Mouse (Mus musculus): ENCODE measurements around the gene Cycs.

DNA sequence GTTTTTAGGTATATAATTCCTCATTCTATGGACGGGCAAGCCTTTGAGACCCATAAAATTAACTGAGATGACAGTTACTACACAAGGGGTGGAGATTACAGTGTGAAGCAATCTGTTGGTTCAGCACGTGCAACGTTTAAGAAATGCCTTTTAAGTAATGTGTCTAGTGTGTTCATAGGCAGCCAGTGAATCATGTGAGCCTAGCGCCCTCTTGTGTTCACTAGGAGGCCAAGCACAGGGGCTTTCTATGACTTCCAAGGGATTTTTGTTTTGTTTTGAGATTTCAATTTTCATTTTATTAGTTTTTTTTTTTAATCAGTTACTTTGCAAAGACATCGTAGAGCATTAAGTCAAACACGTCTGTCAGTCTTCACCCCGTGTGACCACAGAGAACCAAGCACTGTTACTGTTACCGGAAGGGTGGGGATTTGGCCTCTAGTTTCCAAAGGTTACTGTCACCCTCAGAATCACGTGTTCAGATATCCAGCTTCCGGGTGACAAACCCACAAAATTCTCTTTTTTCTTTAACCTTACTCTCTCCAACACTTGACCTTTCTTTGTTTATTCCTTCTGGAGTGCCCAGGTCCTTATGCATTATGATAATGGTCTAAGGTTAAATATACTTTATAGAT lies 20.8 kb downstream of the Cycs start:
- TF ChIP-seq POLR2A (IDR thresholded peaks at IDR 0.05; ENCODE audit: control insufficient read depth in 1 of 2, insufficient read depth in 1 of 2, low read depth in 1 of 2, low read length in 2 of 2, poor library complexity in 1 of 2), result no peak
- TF ChIP-seq CTCF (IDR thresholded peaks at IDR 0.05 in 2 of 3, conservative IDR thresholded peaks at IDR 0.05 in 1 of 3; ENCODE audit: control insufficient read depth in 1 of 3, insufficient read depth in 1 of 3, low read depth in 2 of 3, low read length in 3 of 3, poor library complexity in 1 of 3, severe bottlenecking in 1 of 3), result peak; percentile 78 to 89 (median 84)
- TF ChIP-seq SMC3 (IDR thresholded peaks at IDR 0.05; ENCODE audit: low read depth, low read length), result peak; percentile 70
- TF ChIP-seq MYC (IDR thresholded peaks at IDR 0.05; ENCODE audit: low read depth, low read length), result peak; percentile 97
- TF ChIP-seq USF2 (IDR thresholded peaks at IDR 0.05; ENCODE audit: borderline replicate concordance in 1 of 2, insufficient read depth in 1 of 2, low read depth in 1 of 2, low read length in 2 of 2), result peak in 1 of 2 experiments; percentile 51; a peak in 1 of 4 replicates
